Mouse (Mus musculus): Measurements from ENCODE around the gene Gipc2. TPM values are rescaled to one million over a fixed set of nuclear protein-coding genes. Genes with fewer than 3 reads are reported as not detected.
"Not testable (repeated sequence)": the region's sequence is repeated elsewhere in the genome, so short reads cannot be mapped to it uniquely, and the experiment has no call there.

Gene Gipc2
- polyA plus RNA-seq, 1 experiment from 2014 or later: 2.3 TPM

- Histone ChIP-seq H3K4me1 (no peaks in the 10 kb centered on the region), H3K36me3 (no peaks in the 10 kb centered on the region), H3K27ac (no peak overlapping the region), H3K27me3 (replicated peaks) (no peaks in the 10 kb centered on the region), H3K4me3 (no peak overlapping the region), H3K9me3 (no peaks in the 10 kb centered on the region), H3K4me2 (replicated peaks) (no peak overlapping the region), H3K9ac (no peak overlapping the region)
- WGBS: 86% methylated on average over 7 of the region's 7 CpGs
- ATAC-seq (ENCODE audit: low FRiP score, low read depth): no peak
Measured at GRCm38 (mm10) chr3:152149449-152149848, 16.6 kb downstream of the Gipc2 start.

GRCm38 (mm10) chr3:152147085-152147831 is 18.8 kb downstream of the Gipc2 start:
- no peak overlapping the region for H3K27ac ChIP-seq
- ATAC-seq (ENCODE audit: low FRiP score, low read depth): no peak
- H3K4me3 ChIP-seq: no peak overlapping the region
- WGBS: 77% methylated on average over 12 of the region's 12 CpGs
- H3K27me3 ChIP-seq (replicated peaks): no peaks in the 10 kb centered on the region
- no peaks in the 10 kb centered on the region for H3K9me3 ChIP-seq
- H3K4me2 ChIP-seq (replicated peaks): no peak overlapping the region
- no peaks in the 10 kb centered on the region for H3K36me3 ChIP-seq
- no peaks in the 10 kb centered on the region for H3K4me1 ChIP-seq
- no peak overlapping the region for H3K9ac ChIP-seq

GRCm38 (mm10) chr3:152145186-152145585 is 20.8 kb downstream of the Gipc2 start:
- no peaks in the 10 kb centered on the region for H3K4me1 ChIP-seq
- no peak overlapping the region for H3K9ac ChIP-seq
- 66% methylated on average over 2 of the region's 2 CpGs for WGBS
- H3K27me3 ChIP-seq (replicated peaks): no peaks in the 10 kb centered on the region
- ATAC-seq (ENCODE audit: low FRiP score, low read depth): no peak
- no peak overlapping the region for H3K4me3 ChIP-seq
- no peaks in the 10 kb centered on the region for H3K36me3 ChIP-seq
- H3K9me3 ChIP-seq: no peaks in the 10 kb centered on the region
- no peak overlapping the region for H3K4me2 ChIP-seq (replicated peaks)
- no peak overlapping the region for H3K27ac ChIP-seq

GRCm38 (mm10) chr3:152142989-152143695 is 22.9 kb downstream of the Gipc2 start:
- Histone ChIP-seq H3K36me3 (no peaks in the 10 kb centered on the region), H3K27me3 (replicated peaks) (no peaks in the 10 kb centered on the region), H3K27ac (no peak overlapping the region), H3K4me1 (no peaks in the 10 kb centered on the region), H3K4me2 (replicated peaks) (no peak overlapping the region), H3K9ac (no peak overlapping the region), H3K9me3 (no peaks in the 10 kb centered on the region), H3K4me3 (no peak overlapping the region)
- no peak for ATAC-seq (ENCODE audit: low FRiP score, low read depth)
- WGBS: 80% methylated on average over 6 of the region's 6 CpGs

- Histone ChIP-seq H3K27ac (no peak overlapping the region), H3K4me3 (no peak overlapping the region), H3K36me3 (no peaks in the 10 kb centered on the region), H3K4me1 (no peaks in the 10 kb centered on the region), H3K27me3 (replicated peaks) (no peaks in the 10 kb centered on the region), H3K4me2 (replicated peaks) (no peak overlapping the region), H3K9ac (no peak overlapping the region), H3K9me3 (no peaks in the 10 kb centered on the region)
- WGBS: 88% methylated on average over 3 of the region's 3 CpGs
- ATAC-seq (ENCODE audit: low FRiP score, low read depth): no peak
Measured at GRCm38 (mm10) chr3:152142146-152142545, 23.9 kb downstream of the Gipc2 start.

- H3K9me3 ChIP-seq; H3K4me1 ChIP-seq; H3K9ac ChIP-seq; H3K27me3 ChIP-seq (replicated peaks); ATAC-seq (ENCODE audit: low FRiP score, low read depth); H3K4me3 ChIP-seq; H3K27ac ChIP-seq; H3K36me3 ChIP-seq; H3K4me2 ChIP-seq (replicated peaks): not testable (repeated sequence)
- 88% methylated on average over 3 of the region's 3 CpGs for WGBS
Measured at GRCm38 (mm10) chr3:152139308-152139707, 26.7 kb downstream of the Gipc2 start.

- H3K27ac ChIP-seq; H3K4me1 ChIP-seq; ATAC-seq (ENCODE audit: low FRiP score, low read depth); H3K4me3 ChIP-seq; H3K27me3 ChIP-seq (replicated peaks); H3K9ac ChIP-seq; H3K4me2 ChIP-seq (replicated peaks); H3K9me3 ChIP-seq; H3K36me3 ChIP-seq: not testable (repeated sequence)
- 85% methylated on average over 16 of the region's 16 CpGs for WGBS
Measured at GRCm38 (mm10) chr3:152136106-152136505, 29.9 kb downstream of the Gipc2 start.

- Histone ChIP-seq H3K4me3 (no peak overlapping the region), H3K27ac (no peak overlapping the region), H3K9ac (no peak overlapping the region), H3K4me2 (replicated peaks) (no peak overlapping the region), H3K27me3 (replicated peaks) (no peaks in the 10 kb centered on the region), H3K9me3 (no peaks in the 10 kb centered on the region), H3K4me1 (no peaks in the 10 kb centered on the region), H3K36me3 (no peaks in the 10 kb centered on the region)
- no peak for ATAC-seq (ENCODE audit: low FRiP score, low read depth)
- WGBS: 86% methylated on average over 9 of the region's 9 CpGs
Measured at GRCm38 (mm10) chr3:152133621-152134020, 32.4 kb downstream of the Gipc2 start.

- H3K36me3 ChIP-seq: no peaks in the 10 kb centered on the region
- H3K9me3 ChIP-seq: no peaks in the 10 kb centered on the region
- WGBS: 86% methylated on average over 4 of the region's 4 CpGs
- no peak overlapping the region for H3K9ac ChIP-seq
- no peak overlapping the region for H3K4me2 ChIP-seq (replicated peaks)
- ATAC-seq (ENCODE audit: low FRiP score, low read depth): no peak
- H3K4me1 ChIP-seq: no peaks in the 10 kb centered on the region
- no peak overlapping the region for H3K4me3 ChIP-seq
- no peaks in the 10 kb centered on the region for H3K27me3 ChIP-seq (replicated peaks)
- H3K27ac ChIP-seq: no peak overlapping the region
Measured at GRCm38 (mm10) chr3:152130963-152131362, 35.1 kb downstream of the Gipc2 start.

- not testable (repeated sequence) for ATAC-seq (ENCODE audit: low FRiP score, low read depth); H3K36me3 ChIP-seq; H3K9me3 ChIP-seq; H3K4me3 ChIP-seq; H3K27me3 ChIP-seq (replicated peaks); H3K9ac ChIP-seq; H3K27ac ChIP-seq; H3K4me1 ChIP-seq; H3K4me2 ChIP-seq (replicated peaks)
- WGBS: 88% methylated on average over 4 of the region's 4 CpGs
Measured at GRCm38 (mm10) chr3:152129426-152129825, 36.6 kb downstream of the Gipc2 start.

GRCm38 (mm10) chr3:152128631-152129030 is 37.4 kb downstream of the Gipc2 start:
- no peak for ATAC-seq (ENCODE audit: low FRiP score, low read depth)
- Histone ChIP-seq H3K4me3 (no peak overlapping the region), H3K27ac (no peak overlapping the region), H3K9ac (no peak overlapping the region), H3K36me3 (no peaks in the 10 kb centered on the region), H3K4me1 (no peaks in the 10 kb centered on the region), H3K4me2 (replicated peaks) (no peak overlapping the region), H3K27me3 (replicated peaks) (no peaks in the 10 kb centered on the region), H3K9me3 (no peaks in the 10 kb centered on the region)
- WGBS: 75% methylated on average over 7 of the region's 7 CpGs

- WGBS: 77% methylated on average over 7 of the region's 7 CpGs
- no peak for ATAC-seq (ENCODE audit: low FRiP score, low read depth)
Measured at GRCm38 (mm10) chr3:152127144-152127543, 38.9 kb downstream of the Gipc2 start.

More at GRCm38 (mm10) chr3:152127144-152127543, 38.9 kb downstream of the Gipc2 start:
- Histone ChIP-seq H3K4me3 (no peak overlapping the region), H3K4me1 (peaks cover 5% of the 10 kb centered on the region; the same call in 1 of the 2 replicates), H3K27me3 (replicated peaks) (no peaks in the 10 kb centered on the region), H3K27ac (no peak overlapping the region), H3K9me3 (no peaks in the 10 kb centered on the region), H3K4me2 (replicated peaks) (no peak overlapping the region), H3K36me3 (no peaks in the 10 kb centered on the region), H3K9ac (no peak overlapping the region)

Data from neural tube, embryonic 12.5 days (tissue).